Mouse (Mus musculus) heart, adult 18-20 months (tissue): Measurements from ENCODE around the gene Zc3h10. TPM values are rescaled to one million over a fixed set of nuclear protein-coding genes. Genes with fewer than 3 reads are reported as not detected.

Source experiments
- DNase-seq, 2 experiments: peaks; one replicate each; pipeline ENCODE4 v3.0.0; 2021 to 2022; ENCODE audit warnings: mixed read lengths in 1 of 2
- long read RNA-seq, 2 experiments: library from polyadenylated mRNA; stranded (forward); transcript quantifications; one replicate each; pipeline ENCODE4 v2.0.0; 2021
- total RNA-seq, 2 experiments: library from RNA; stranded (reverse); gene quantifications; 2 replicates each; pipeline ENCODE4 v1.2.3; 2021

The Zc3h10 gene
- 1 to 10 TPM; 7.7 to 8.2 TPM for total RNA-seq
- long read RNA-seq, experiment 1, partial matches to known transcripts, result 0 of 30 reads
- long read RNA-seq, experiment 1, other reads (novel, unspliced or antisense), result 26 of 30 reads
- long read RNA-seq, experiment 2, partial matches to known transcripts, result 0 of 23 reads
- long read RNA-seq, experiment 2, other reads (novel, unspliced or antisense), result 21 of 23 reads

GRCm38 (mm10) chr10:128547361-128548032 is at the start of gene Zc3h10:
TSS of gene Zc3h10 (minus strand) at chr10:128547774.
- DNase-seq, result peak; percentile 94 to 98

DNA sequence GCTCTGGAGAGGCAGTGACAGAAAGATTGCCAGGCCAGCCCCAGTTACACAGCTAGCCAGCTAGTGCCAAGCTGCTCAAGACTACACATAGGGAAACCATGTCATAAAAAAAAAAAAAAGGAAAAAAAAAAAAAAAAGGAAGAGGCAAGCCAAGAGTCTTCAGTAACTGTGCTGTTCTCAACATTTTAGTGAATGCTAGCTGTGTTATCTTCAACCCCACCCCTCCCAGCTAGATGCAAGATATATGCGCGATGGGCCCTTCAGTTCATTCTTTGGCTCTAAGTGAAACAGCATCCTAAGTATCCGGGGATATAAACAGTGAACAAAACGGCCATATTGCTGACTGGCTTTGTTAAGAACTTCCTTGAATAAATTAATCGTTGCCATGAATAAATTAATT is 45.2 kb upstream of the Zc3h10 start:
- no peak for DNase-seq

GRCm38 (mm10) chr10:128591436-128591835 is 43.9 kb upstream of the Zc3h10 start:
- DNase-seq, result no peak

GRCm38 (mm10) chr10:128590193-128590690 is 42.7 kb upstream of the Zc3h10 start:
- peak; percentile 39 to 80 for DNase-seq

GRCm38 (mm10) chr10:128589464-128590192 is 42.1 kb upstream of the Zc3h10 start, which contains the start of gene Erbb3:
TSS of gene Erbb3 (minus strand) at chr10:128589652.
- peak; percentile 45 to 61 for DNase-seq

DNA sequence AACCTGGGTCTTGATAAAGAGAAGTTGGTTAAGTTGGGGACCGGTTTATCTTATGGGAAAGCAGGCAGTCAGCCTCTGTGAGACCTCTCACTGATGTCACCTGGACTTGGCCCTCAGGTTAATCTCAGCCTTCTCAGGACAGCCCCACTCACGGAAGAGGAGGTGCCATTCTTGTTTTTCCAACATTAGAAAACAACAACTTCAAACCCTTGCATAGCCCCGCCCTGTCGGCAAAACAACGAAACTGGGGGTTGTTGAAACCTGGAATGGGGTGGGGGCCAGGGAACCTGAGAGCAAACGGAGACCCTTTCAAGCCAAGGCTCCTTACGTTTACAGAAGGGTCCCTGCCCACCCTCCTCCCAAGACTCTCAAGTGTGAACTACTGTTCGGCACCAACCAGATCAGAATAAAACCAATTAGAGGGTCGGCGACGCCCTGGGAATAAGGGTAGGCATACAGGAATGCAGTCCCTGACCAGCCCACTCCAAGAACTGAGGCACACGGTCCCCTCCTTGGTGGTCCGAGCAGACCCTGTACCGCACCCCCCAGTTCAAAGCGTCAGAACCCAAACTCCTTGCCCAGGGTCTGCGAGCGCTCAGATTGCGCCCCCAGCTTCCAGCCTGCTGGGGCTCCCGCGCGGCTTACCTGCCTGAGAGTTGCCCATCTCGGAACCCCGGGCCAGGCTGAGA is 41.3 kb upstream of the Zc3h10 start:
- no peak for DNase-seq

DNA sequence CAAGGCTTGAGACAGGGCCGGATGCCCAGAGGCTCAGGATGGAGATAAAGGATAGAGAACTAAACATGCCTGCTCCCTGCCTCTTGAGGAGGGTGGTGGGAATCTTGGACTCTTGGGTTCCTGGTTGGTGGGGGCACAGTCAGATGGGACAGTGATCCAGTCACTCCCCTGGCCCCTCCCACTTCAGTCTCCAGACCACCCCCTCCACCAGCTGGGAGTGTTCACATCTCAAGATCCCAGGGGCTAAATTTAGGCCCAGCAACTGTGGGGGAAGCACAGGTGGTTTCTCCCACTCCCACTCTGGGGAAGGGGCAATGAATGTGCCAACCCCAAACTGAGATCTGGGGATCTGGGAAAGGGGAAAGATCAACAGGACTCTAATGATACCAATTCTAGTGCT is 40.6 kb upstream of the Zc3h10 start:
- no peak for DNase-seq

- no peak for DNase-seq
Measured at GRCm38 (mm10) chr10:128587697-128588096, 40.1 kb upstream of the Zc3h10 start.

GRCm38 (mm10) chr10:128587120-128587519 is 39.5 kb upstream of the Zc3h10 start:
- DNase-seq, result no peak

GRCm38 (mm10) chr10:128586546-128586945 is 39.0 kb upstream of the Zc3h10 start:
- DNase-seq, result no peak

DNA sequence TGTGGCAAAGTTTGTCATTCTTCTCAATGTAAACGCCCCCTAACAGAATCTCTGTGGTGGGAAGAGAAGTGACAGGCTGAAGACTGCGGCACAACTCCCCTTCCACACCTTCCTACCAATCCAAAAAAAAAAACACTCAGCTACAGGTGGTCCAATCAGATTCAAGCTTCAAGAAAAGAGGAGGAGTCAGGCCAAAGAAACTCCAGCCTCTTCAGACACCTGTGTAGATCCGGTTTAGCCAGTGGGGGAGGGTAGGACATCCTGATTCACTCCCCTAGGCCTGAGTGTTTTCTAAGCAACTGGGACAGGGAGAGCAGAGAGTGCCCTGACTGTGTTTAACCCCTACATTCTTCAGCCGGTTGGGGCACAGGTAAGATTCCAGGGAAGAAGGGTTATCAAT is 36.8 kb upstream of the Zc3h10 start:
- no peak for DNase-seq

GRCm38 (mm10) chr10:128583644-128584043 is 36.1 kb upstream of the Zc3h10 start:
- DNase-seq, result peak; percentile 75 to 86

DNA sequence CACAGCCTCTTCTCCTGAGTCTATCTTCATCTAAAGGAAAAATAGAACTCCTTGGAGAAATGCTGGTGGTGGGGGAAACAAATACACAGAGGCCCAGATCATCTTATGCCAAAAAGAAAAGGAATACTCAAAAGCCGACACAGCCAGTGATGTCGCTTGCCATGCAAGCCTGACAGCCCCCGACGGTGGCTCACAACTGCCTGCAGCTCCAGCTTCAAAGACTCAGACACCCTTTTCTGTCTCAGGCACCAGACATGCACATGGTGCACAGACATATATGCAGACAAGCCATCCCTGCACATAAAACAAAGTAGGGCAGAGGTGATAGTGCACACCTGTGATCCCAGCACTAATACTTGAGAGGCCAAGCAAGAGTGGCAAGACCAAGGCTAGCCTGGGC is 32.2 kb upstream of the Zc3h10 start:
- DNase-seq, result no peak

GRCm38 (mm10) chr10:128579298-128579697 is 31.7 kb upstream of the Zc3h10 start:
- no peak for DNase-seq

DNA sequence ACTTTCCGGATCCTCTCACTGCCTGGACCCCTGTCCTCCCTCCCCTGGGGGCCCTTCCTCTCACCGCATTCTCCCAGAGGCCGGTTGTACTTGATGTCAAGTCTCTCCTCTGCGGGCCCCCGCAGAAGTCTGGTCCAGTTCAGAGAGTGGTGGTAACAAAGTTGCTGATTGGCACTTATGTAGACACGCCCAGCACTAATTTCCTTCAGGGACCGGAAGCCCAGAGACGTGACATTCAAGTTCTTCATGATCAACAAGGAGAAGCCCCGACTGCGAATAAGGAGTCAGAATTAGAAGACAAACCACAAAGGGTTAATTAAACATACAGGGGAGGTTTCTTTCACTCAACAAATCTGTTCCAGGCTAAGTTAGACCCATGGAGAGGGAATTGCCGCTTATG is 30.8 kb upstream of the Zc3h10 start:
- DNase-seq, result no peak

- DNase-seq, result no peak
Measured at GRCm38 (mm10) chr10:128575063-128575462, 27.5 kb upstream of the Zc3h10 start.

- peak; percentile 98 to 100 for DNase-seq
Measured at GRCm38 (mm10) chr10:128565788-128566531, 18.4 kb upstream of the Zc3h10 start, which contains the start of gene Pa2g4. TSS of gene Pa2g4 (minus strand) at chr10:128565987.

- peak in 1 of 2 experiments; percentile 19 for DNase-seq
Measured at GRCm38 (mm10) chr10:128565206-128565787, 17.7 kb upstream of the Zc3h10 start.

- no peak for DNase-seq
Measured at GRCm38 (mm10) chr10:128563544-128563943, 16.0 kb upstream of the Zc3h10 start.

- no peak for DNase-seq
Measured at GRCm38 (mm10) chr10:128556963-128557362, 9.4 kb upstream of the Zc3h10 start.

DNA sequence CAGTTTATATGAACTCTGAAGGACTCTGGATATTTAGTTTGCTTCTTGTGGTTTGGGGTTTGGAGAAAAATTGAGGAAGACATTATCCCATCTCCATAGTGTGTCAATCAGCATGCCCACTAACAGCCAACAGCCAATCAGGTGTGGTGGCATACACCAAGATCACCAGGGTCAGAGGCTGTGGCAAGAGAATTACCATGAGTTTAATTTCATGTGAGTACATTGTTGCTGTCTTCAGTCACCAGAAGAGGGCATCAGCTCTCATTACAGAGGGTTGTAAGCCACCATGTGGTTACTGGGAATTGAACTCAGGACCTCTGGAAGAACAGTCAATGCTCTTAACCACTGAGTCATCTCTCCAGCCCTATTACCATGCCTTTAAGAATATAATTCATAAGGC is 8.7 kb upstream of the Zc3h10 start:
- DNase-seq, result no peak
